Mouse (Mus musculus) limb, embryonic 11.5 days (tissue): ENCODE results near the gene Pnma1. TPM values are rescaled to one million over a fixed set of nuclear protein-coding genes. Genes with fewer than 3 reads are reported as not detected.

Experiments
- ATAC-seq: fragments of 200-750 bp; cut with Nextera tagmentation; 2 replicates; pipeline ENCODE4 v1.8.0; 2017; ENCODE audit warnings: low read depth; ENCODE audit not compliant: insufficient number of reproducible peaks, low FRiP score, low TSS enrichment
- DNase-seq: peaks from one replicate; pipeline ENCODE4 v3.0.0-alpha.2; 2015; ENCODE audit warnings: low spot score
- H3K27ac ChIP-seq: fragments of 300-500 bp; sonication (generic); replicated peaks from 2 replicates; pipeline ENCODE4 v1.5.1; 2014; ENCODE audit warnings: low read depth, mild to moderate bottlenecking, low read length
- H3K27me3 ChIP-seq: fragments of 300-500 bp; sonication (generic); 2 replicates; pipeline ENCODE4 v1.6.1; 2014; ENCODE audit warnings: mild to moderate bottlenecking, low read length, mixed read lengths; ENCODE audit not compliant: control insufficient read depth, insufficient read depth
- H3K36me3 ChIP-seq: fragments of 300-500 bp; sonication (generic); 2 replicates; pipeline ENCODE4 v1.6.1; 2014; ENCODE audit warnings: mild to moderate bottlenecking, low read length, moderate library complexity, mixed read lengths; ENCODE audit not compliant: control insufficient read depth, insufficient read depth
- H3K4me1 ChIP-seq: fragments of 300-500 bp; sonication (generic); 2 replicates; pipeline ENCODE4 v1.6.1; 2014; ENCODE audit warnings: low read length, mixed read lengths; ENCODE audit not compliant: control insufficient read depth, insufficient read depth
- H3K4me2 ChIP-seq: fragments of 300-500 bp; sonication (generic); 2 replicates; pipeline ENCODE4 v1.6.1; 2014; ENCODE audit warnings: low read depth, mild to moderate bottlenecking, moderate library complexity; ENCODE audit not compliant: severe bottlenecking
- H3K4me3 ChIP-seq: fragments of 300-500 bp; sonication (generic); 2 replicates; pipeline ENCODE4 v1.5.1; 2014; ENCODE audit warnings: low read depth, low read length
- H3K9ac ChIP-seq: fragments of 300-500 bp; sonication (generic); 2 replicates; pipeline ENCODE4 v1.6.1; 2014; ENCODE audit warnings: mild to moderate bottlenecking, low read length
- H3K9me3 ChIP-seq: fragments of 300-500 bp; sonication (generic); 2 replicates; pipeline ENCODE4 v1.6.1; 2016; ENCODE audit warnings: low read length; ENCODE audit not compliant: control insufficient read depth
- WGBS: fragments of 180-500 bp; shearing (Covaris S2); extraction: QIAGEN DNeasy Blood & Tissue Kit; methylation state at CpG from one replicate; pipeline ENCODE4 v1.1.7; 2014; 5-methylcytosine and 5-hydroxymethylcytosine counted together
- polyA plus RNA-seq: library from polyadenylated mRNA; unstranded; fragments of >200 nt; fragmentation: Nextera tagmentation; extraction: Ambion mirVana; gene quantifications from 2 replicates; pipeline ENCODE4 v1.2.1, GENCODE M21; 2014

Pnma1 gene
- polyA plus RNA-seq, 1 experiment from 2014 or later = 0.99 TPM

DNA sequence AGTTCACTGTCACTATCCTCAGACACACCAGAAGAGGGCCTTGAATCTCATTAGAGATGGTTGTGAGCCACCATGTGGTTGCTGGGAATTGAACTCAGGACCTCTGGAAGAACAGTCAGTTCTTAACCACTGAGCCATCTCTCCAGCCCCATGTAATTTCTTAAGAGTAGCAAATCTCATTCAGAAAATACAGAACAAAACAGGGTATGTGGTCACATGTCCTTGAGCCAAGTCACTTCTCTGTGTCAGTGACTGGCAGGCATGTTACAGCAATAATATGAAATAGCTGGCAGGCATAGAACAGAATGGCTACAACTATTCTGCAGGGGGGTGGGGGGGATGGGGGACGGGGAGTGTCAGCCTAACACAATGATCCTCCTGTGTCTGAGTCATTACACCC, 48.2 kb downstream of the Pnma1 start:
- Histone ChIP-seq H3K27me3 (no peaks in the 10 kb centered on the region), H3K4me2 (no peak overlapping the region), H3K36me3 (no peaks in the 10 kb centered on the region), H3K27ac (no peak overlapping the region), H3K9ac (no peak overlapping the region), H3K4me3 (no peak overlapping the region), H3K4me1 (no peaks in the 10 kb centered on the region), H3K9me3 (no peaks in the 10 kb centered on the region)
- DNase-seq (no peak), ATAC-seq (no peak)
- WGBS = 84% methylated on average over 1 of the region's 1 CpGs

DNA sequence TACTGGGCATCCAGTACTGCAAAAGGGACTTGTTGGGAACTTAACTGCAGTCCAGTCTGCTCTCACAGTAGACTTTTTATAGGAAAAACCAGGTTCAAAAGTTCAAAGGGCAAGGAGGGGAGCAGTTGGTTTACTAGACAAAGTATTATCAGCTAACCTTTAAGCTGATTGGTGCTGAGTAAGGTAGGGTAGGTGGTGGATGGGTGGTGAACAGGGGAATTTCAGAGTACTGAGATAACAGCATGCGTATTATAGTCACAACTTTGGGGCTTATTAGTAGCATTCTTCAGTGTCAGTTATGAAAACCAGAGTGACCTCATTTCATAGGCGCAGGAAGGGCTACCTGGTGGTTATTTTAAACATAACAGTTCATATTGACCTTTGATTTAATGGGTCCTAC, 48.7 kb downstream of the Pnma1 start:
- Histone ChIP-seq H3K4me3 (no peak overlapping the region), H3K4me2 (no peak overlapping the region), H3K27ac (no peak overlapping the region), H3K9me3 (no peaks in the 10 kb centered on the region), H3K36me3 (no peaks in the 10 kb centered on the region), H3K27me3 (no peaks in the 10 kb centered on the region), H3K4me1 (no peaks in the 10 kb centered on the region), H3K9ac (no peak overlapping the region)
- 94% methylated on average over 2 of the region's 2 CpGs for WGBS
- DNase-seq (no peak), ATAC-seq (no peak)

Other genes with a start within 250 kb of the Pnma1 start
- 37.6 and 38.0 TPM in 2 replicates for gene Numb, start 226.6 kb downstream of the Pnma1 start, polyA plus RNA-seq
- gene Riox1, start 197.9 kb downstream of the Pnma1 start, polyA plus RNA-seq = 19.1 and 20.1 TPM in 2 replicates
- 0.06 TPM in 1 of 2 replicates, not detected in the other for gene Heatr4, start 163.6 kb downstream of the Pnma1 start, polyA plus RNA-seq
- 15.0 and 15.2 TPM in 2 replicates for gene Acot2, start 160.6 kb downstream of the Pnma1 start, polyA plus RNA-seq
- gene Acot1, start 139.0 kb downstream of the Pnma1 start, polyA plus RNA-seq = 31.2 and 38.6 TPM in 2 replicates
- gene Acot4, start 110.1 kb downstream of the Pnma1 start, polyA plus RNA-seq = 0.08 and 0.10 TPM in 2 replicates
- gene Gm49366, start 109.6 kb downstream of the Pnma1 start, polyA plus RNA-seq = not detected in 2 replicates
- 0.27 and 0.55 TPM in 2 replicates for gene Acot3, start 96.3 kb downstream of the Pnma1 start, polyA plus RNA-seq
- not detected in 2 replicates for gene Acot5, start 79.2 kb downstream of the Pnma1 start, polyA plus RNA-seq
- 1.1 TPM in 2 replicates for gene Acot6, start 47.8 kb downstream of the Pnma1 start, polyA plus RNA-seq
- gene Dnal1, start 34.1 kb downstream of the Pnma1 start, polyA plus RNA-seq = 6.1 TPM in 2 replicates
- gene Elmsan1, start 70.4 kb upstream of the Pnma1 start, polyA plus RNA-seq = 6.1 and 6.6 TPM in 2 replicates
- 11.5 and 14.0 TPM in 2 replicates for gene Ptgr2, start 136.7 kb upstream of the Pnma1 start, polyA plus RNA-seq
- 111 and 125 TPM in 2 replicates for gene Zfp410, start 168.4 kb upstream of the Pnma1 start, polyA plus RNA-seq
- gene Coq6, start 213.2 kb upstream of the Pnma1 start, polyA plus RNA-seq = 40.5 and 46.0 TPM in 2 replicates
- 3.3 and 4.0 TPM in 2 replicates for gene Fam161b, start 213.3 kb upstream of the Pnma1 start, polyA plus RNA-seq